15 mouse cellular contexts compared by ENCODE assay signal in genomic region chr10:53859224-53859623, GRCm38 (mm10).
DNase-seq lines count a peak whose midpoint lies in the region; ATAC-seq and TF ChIP-seq lines count a peak whose summit lies in the region.
"Had no signal": no experiment of that assay in that cellular context is flagged by ENCODE, and none has a peak within 500 bp of the region (broad histone marks: within the 10 kb centered on the region; RNA-seq: fewer than 3 reads in every experiment).

No protein-coding gene starts in this region.

- H3K27me3 ChIP-seq in lung, embryonic 14.5 days (ENCODE audit: insufficient read depth, low read length): no peaks in the 10 kb centered on the region
- no peaks in the 10 kb centered on the region for H3K27me3 ChIP-seq in CH12.LX (replicated peaks)
- peaks cover 5% of the 10 kb centered on the region for H3K27me3 ChIP-seq in Patski
- H3K27me3 ChIP-seq: hindbrain, embryonic 12.5 days; liver, embryonic 15.5 days; midbrain, embryonic 15.5 days had no signal

- TF ChIP-seq RAD21 in CH12.LX (IDR thresholded peaks at IDR 0.05; ENCODE audit: low read depth, low read length): peak; percentile 77

- DNase-seq in lung, embryonic 14.5 days: peak; percentile 8
- DNase-seq in lung, postnatal 10 days: no peak
- DNase-seq in CH12.LX (ENCODE audit: extremely low read depth) (no peak), Patski (ENCODE audit: low read depth, low spot score) (no peak)
- DNase-seq in left cerebral cortex, postnatal 25 days (ENCODE audit: low spot score in 2 of 2): no peak
- DNase-seq in frontal cortex, postnatal 36 days (ENCODE audit: low spot score in 2 of 2): no peak
- DNase-seq: cerebellum, postnatal 25 days; forebrain, postnatal 0 days; kidney, postnatal 25 days; thymus, adult 18-20 months had no signal

- ATAC-seq in lung, embryonic 14.5 days (ENCODE audit: insufficient read depth): no peak
- no peak for ATAC-seq in Patski
- ATAC-seq in megakaryocyte, adult 5-6 weeks (ENCODE audit: poor library complexity, severe bottlenecking): peak; percentile 50; the same call in 1 of the 2 replicates
- ATAC-seq: forebrain, postnatal 0 days; midbrain, embryonic 15.5 days had no signal

- no peak overlapping the region for H3K4me3 ChIP-seq in lung, embryonic 14.5 days (ENCODE audit: low read depth, low read length)
- H3K4me3 ChIP-seq in CH12.LX (replicated peaks in 1 of 3; ENCODE audit: low read depth in 2 of 3, low read length in 2 of 3, poor library complexity in 1 of 3): no peak overlapping the region
- H3K4me3 ChIP-seq: heart, embryonic 10.5 days; hindbrain, embryonic 12.5 days; liver, embryonic 15.5 days; midbrain, embryonic 15.5 days had no signal

- no peak overlapping the region for H3K27ac ChIP-seq in lung, embryonic 14.5 days (ENCODE audit: low read depth)
- no peak overlapping the region for H3K27ac ChIP-seq in CH12.LX (ENCODE audit: insufficient read depth, low read depth)
- H3K27ac ChIP-seq: heart, embryonic 10.5 days; hindbrain, embryonic 12.5 days; liver, embryonic 15.5 days; midbrain, embryonic 15.5 days had no signal

- dilution Hi-C loops in CH12.LX (cut with MboI; ENCODE audit: extremely low pct_ligation_motif_present, extremely low pct_unique_long_range_greater_than_20kb, low sequenced_read_pairs): no loop called here

- intact Hi-C loops in left cerebral cortex, postnatal 25 days (cut with DNase I): no loop called here

- WGBS in lung, embryonic 14.5 days: 82% methylated on average over 3 of the region's 3 CpGs

- in situ Hi-C loops in CH12.LX (cut with MboI; ENCODE audit: low pct_ligation_motif_present, low pct_unique_long_range_greater_than_20kb, low sequenced_read_pairs) (loop anchor here (25.0 kb wide), 1 partner anchor 403 kb away; no protein-coding TSS in a partner anchor), Patski (cut with MboI; ENCODE audit: low pct_unique_long_range_greater_than_20kb) (no loop called here)

- H3K4me2 ChIP-seq in lung, embryonic 14.5 days: no peak overlapping the region
- H3K4me2 ChIP-seq in CH12.LX (ENCODE audit: insufficient read depth, low read depth, poor library complexity, severe bottlenecking): no peak overlapping the region
- H3K4me2 ChIP-seq: hindbrain, embryonic 12.5 days; liver, embryonic 15.5 days; midbrain, embryonic 15.5 days had no signal

- no peaks in the 10 kb centered on the region for H3K4me1 ChIP-seq in lung, embryonic 14.5 days (ENCODE audit: insufficient read depth)
- peaks cover 0 to 39% of the 10 kb centered on the region in 2 experiments; a peak in 2 of 4 replicates for H3K4me1 ChIP-seq in CH12.LX (ENCODE audit: control insufficient read depth in 1 of 2, insufficient read depth in 2 of 2)
- H3K4me1 ChIP-seq: hindbrain, embryonic 12.5 days; liver, embryonic 15.5 days had no signal

- TF ChIP-seq EP300 in CH12.LX (IDR thresholded peaks at IDR 0.05; ENCODE audit: low read length): no peak

- no peak for TF ChIP-seq CTCF in lung, embryonic 14.5 days (IDR thresholded peaks at IDR 0.05; ENCODE audit: low read depth)
- peak in 1 of 2 experiments; percentile 70; a peak in 2 of 4 replicates for TF ChIP-seq CTCF in CH12.LX (conservative IDR thresholded peaks at IDR 0.05 in 1 of 2, IDR thresholded peaks at IDR 0.05 in 1 of 2; ENCODE audit: low read depth in 2 of 2, low read length in 2 of 2)
- TF ChIP-seq CTCF in Patski (IDR thresholded peaks at IDR 0.05): peak; percentile 46

- no peaks in the 10 kb centered on the region for H3K9me3 ChIP-seq in lung, embryonic 14.5 days (ENCODE audit: low read depth, low read length)
- H3K9me3 ChIP-seq in CH12.LX (replicated peaks; ENCODE audit: low read length): peaks cover 3% of the 10 kb centered on the region
- H3K9me3 ChIP-seq: heart, embryonic 10.5 days; hindbrain, embryonic 12.5 days; liver, embryonic 15.5 days; midbrain, embryonic 15.5 days had no signal

- no peak overlapping the region for H3K9ac ChIP-seq in lung, embryonic 14.5 days
- no peak overlapping the region for H3K9ac ChIP-seq in CH12.LX (ENCODE audit: insufficient read depth, low read depth)
- H3K9ac ChIP-seq: forebrain, postnatal 0 days; hindbrain, embryonic 12.5 days; liver, embryonic 15.5 days; midbrain, embryonic 15.5 days had no signal

- no peak for TF ChIP-seq POLR2A in CH12.LX (IDR thresholded peaks at IDR 0.05; ENCODE audit: low read depth, low read length)

- CTCF ChIA-PET in Patski (lab: Charles Lee): no interaction called here

- H3K36me3 ChIP-seq in lung, embryonic 14.5 days (ENCODE audit: insufficient read depth): no peaks in the 10 kb centered on the region
- no peaks in the 10 kb centered on the region for H3K36me3 ChIP-seq in CH12.LX (replicated peaks in 1 of 2; ENCODE audit: control insufficient read depth in 1 of 2, insufficient read depth in 1 of 2, low read length in 1 of 2)
- H3K36me3 ChIP-seq: heart, embryonic 10.5 days; hindbrain, embryonic 12.5 days; liver, embryonic 15.5 days; midbrain, embryonic 15.5 days had no signal

- POLR2A ChIA-PET in Patski (lab: Charles Lee): interaction anchor here (0.6 kb wide), 1 partner anchor 55 kb away, joined by 4 read pairs; no protein-coding TSS in a partner anchor

- no peaks in the 10 kb centered on the region for H3K79me2 ChIP-seq in CH12.LX (replicated peaks; ENCODE audit: control insufficient read depth, extremely low read depth, insufficient read depth, poor library complexity, severe bottlenecking)

TF ChIP-seq in CH12.LX, 34 proteins besides CTCF, POLR2A, EP300 and RAD21:
- TF ChIP-seq CHD1 (IDR thresholded peaks at IDR 0.05; ENCODE audit: low read depth, low read length): no peak
- no peak for TF ChIP-seq MAFK (IDR thresholded peaks at IDR 0.05; ENCODE audit: insufficient replicate concordance, low read length)
- TF ChIP-seq NRF1 (IDR thresholded peaks at IDR 0.05; ENCODE audit: low read depth, low read length): no peak
- no peak for TF ChIP-seq NELFE (IDR thresholded peaks at IDR 0.05; ENCODE audit: low read depth, low read length)
- no peak for TF ChIP-seq ZNF384 (IDR thresholded peaks at IDR 0.05; ENCODE audit: low read depth, low read length)
- no peak for TF ChIP-seq E2F4 (IDR thresholded peaks at IDR 0.05; ENCODE audit: insufficient replicate concordance, low read depth, low read length)
- TF ChIP-seq SMC3 (IDR thresholded peaks at IDR 0.05; ENCODE audit: low read depth, low read length): peak; percentile 49
